Mouse (Mus musculus) adrenal gland, adult (tissue): ENCODE results near the gene Acvr1b.

Source experiments
- DNase-seq, 2 experiments: peaks; one replicate each; pipeline ENCODE4 v3.0.0; 2022 to 2023; ENCODE audit warnings: low spot score in 1 of 2; ENCODE audit not compliant: inconsistent age in 2 of 2

The Acvr1b gene

DNA sequence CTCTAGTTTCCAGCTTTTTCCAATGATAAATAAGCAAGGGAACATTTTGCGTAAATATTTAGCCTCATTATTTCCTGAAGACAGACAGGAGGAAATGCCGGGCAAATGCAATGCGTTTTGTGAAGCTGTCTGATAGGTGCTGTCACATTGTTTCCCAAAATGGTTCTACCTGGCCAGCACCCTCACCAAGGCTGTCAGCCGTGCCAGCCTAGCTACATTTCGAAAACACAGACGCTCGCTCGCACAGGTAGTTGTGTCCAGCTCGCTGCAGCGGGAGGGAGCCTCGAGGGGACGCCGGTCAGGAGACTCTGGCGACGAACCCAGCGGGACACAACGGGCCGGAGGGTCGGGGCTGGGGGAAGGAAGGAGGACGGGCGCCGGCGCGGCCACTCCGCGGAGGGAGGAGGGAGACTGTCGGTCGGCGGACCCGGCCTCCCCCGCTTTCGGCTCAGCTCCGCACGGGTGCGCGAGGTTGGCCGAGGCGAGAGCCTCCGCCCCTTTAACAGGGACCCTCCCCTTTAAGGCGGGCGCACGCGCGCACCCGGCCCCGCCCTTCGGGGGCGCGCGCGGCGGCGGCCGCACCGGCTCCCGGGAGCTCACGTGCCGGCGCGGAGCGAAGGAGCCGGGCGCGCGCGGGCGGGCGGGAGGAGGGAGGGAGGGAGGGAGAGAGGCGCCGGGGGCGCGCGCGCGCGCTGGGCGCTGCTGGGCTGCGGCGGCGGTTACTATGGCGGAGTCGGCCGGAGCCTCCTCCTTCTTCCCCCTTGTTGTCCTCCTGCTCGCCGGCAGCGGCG is at the start of gene Acvr1b:
Acvr1b (plus strand) TSS at position 647 of the 791 bp plus-strand sequence.
- DNase-seq, result peak; percentile 95 to 98

GRCm38 (mm10) chr15:101125561-101125960 is 48.3 kb upstream of the Acvr1b start:
- no peak for DNase-seq

DNA sequence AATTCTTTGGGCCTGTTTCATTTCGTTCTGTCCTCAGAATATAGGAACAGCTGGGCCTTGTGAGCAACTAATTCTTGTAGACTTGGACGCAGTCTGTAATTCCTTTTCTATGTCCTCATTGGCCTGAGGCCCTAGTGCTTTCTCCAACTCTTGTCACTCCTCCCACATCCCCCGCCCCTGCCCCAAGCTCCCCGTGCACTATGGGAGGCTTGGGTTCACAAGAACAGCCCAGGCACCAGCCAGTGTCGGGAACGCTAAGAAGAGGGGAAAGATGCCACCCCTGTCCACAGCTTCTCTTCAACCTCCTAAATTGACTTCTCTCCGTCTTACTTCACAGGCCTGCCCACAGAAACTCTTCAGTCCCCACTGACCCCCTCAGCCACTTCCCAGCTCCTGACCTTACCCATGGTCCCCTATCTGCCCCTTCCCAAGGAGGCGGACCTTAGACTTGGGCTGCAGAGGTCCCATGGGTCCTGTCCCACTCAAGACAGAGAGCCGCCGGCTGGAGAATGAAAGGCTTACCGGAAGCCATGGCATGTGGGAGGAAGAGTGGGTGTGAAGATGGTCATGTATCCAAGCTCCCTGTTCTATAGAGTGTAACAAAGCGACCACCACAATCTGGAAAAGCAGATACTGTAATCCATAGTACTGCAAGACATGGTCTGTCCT is 46.9 kb upstream of the Acvr1b start:
- DNase-seq, result no peak

- DNase-seq, result peak; percentile 45 to 74
Observed at GRCm38 (mm10) chr15:101128181-101129089, 45.4 kb upstream of the Acvr1b start, which contains the start of gene Acvrl1. Acvrl1 (plus strand) TSS chr15:101128522.

GRCm38 (mm10) chr15:101129412-101129811 is 44.5 kb upstream of the Acvr1b start:
- DNase-seq, result no peak

DNA sequence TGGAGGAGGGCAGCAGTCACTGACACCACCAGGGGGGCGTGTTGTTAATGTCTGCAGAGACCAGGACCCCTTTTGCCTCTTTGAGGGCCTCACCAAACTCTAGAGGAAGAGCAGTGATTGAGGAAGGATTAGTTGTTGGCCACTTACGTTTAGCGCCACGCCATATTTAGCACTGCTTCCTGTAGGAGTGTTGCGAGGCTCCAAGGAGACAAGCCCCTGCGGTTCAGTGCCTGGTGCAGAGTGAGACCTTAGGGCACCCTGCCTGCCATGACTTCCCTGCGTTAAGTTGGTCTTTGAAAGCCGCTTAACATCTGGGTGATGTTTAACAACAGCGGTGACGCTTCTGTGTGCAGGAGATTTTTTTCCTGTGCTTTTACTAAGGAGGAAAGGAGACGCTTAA is 42.4 kb upstream of the Acvr1b start:
- no peak for DNase-seq

DNA sequence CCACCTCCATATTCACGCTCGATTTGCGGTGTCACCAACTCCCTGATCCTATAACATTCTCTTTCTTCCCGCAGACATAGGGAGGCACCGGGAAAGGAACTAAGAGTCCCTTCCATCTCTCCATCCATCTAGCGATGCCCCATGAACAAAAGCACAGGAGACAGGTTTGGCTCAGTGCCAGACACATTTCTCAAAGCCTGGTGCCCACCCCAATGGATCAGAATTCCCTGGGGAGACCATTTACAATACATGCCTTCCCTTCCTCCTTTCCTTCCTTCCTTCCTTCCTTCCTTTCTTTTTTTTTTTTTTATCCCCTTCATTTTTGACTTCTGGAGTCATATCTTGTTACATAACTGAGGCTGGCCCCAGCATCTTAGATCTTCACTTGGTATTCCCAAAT is 41.8 kb upstream of the Acvr1b start:
- no peak for DNase-seq

- DNase-seq, result no peak
Observed at GRCm38 (mm10) chr15:101132761-101133160, 41.1 kb upstream of the Acvr1b start.

DNA sequence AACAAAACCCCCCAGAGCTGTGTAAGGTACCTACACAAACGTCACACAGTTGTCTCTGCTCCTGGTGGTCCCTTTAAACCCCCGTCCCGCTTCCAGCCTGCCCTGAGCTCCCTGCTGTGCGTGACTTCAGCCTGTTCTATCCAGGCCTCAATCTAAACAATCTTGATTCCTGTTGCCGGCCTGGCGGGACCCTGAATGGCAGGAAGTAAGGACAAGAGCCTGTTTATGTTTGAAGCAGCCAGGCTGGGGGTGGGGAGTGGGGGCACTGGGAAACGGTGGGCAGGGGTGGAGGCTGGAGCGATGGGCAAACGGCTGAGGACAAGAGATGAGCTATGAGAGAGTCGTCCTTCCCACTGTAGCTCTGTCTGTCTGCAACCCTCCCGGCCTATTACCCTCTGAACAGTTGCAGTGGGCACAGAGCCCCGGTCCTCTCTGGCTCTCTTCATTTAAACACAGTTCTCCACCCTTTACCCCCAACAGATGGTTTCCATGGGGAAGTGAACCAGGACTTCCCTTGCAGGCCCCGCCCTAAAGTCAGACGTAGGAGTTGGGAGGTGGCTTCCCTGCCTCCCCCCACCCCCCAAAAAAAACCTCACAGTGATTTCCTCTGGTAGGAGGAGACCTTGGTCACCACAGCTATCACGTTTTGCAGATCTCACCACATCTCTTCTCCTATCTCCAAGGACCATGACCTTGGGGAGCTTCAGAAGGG is 39.7 kb upstream of the Acvr1b start:
- peak in 1 of 2 experiments; percentile 59 for DNase-seq

- no peak for DNase-seq
Observed at GRCm38 (mm10) chr15:101135405-101135804, 38.5 kb upstream of the Acvr1b start.

- no peak for DNase-seq
Observed at GRCm38 (mm10) chr15:101137455-101137854, 36.4 kb upstream of the Acvr1b start.

- DNase-seq, result no peak
Observed at GRCm38 (mm10) chr15:101138675-101139074, 35.2 kb upstream of the Acvr1b start.

DNA sequence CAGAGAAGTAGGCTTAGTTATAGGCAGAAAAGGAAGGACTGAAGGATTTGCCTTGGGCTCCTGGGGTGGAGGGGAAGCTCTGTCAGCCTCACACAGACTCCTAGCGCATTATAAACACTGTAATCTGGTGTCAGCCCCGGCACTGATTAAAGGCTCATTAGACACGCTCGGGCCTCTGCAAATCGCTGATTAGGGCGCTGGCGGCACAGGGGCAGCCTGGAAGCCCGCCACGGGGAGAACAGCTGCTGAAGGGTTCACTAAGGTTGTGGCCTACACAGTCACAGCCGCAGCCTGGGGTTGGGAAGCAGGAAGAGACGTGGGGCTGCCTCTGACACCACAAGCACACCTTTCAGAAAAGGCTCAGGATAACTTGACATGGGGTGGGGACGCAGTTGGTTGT is 34.0 kb upstream of the Acvr1b start:
- DNase-seq, result no peak

DNA sequence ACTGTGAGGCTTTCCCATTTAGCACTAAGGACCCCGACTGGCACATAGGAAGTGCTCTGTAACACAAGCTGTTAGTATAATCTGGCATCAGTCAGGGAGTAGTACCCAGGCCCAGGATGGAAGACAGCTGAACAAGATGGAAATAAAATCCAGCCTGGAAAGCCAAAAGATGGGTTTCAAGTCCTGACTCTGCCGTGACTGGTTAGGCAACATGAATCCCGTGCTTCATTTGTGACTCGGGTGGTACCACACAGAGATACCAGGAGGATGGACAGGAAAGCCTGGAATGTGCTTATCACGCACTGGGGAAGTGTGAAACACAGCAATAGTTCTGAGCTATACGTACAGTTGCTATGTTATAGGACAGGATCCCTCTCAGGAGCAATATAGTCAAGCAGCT is 33.3 kb upstream of the Acvr1b start:
- no peak for DNase-seq

- peak; percentile 60 to 83 for DNase-seq
Observed at GRCm38 (mm10) chr15:101141061-101141541, 32.8 kb upstream of the Acvr1b start.

- peak in 1 of 2 experiments; percentile 39 for DNase-seq
Observed at GRCm38 (mm10) chr15:101142672-101143071, 31.2 kb upstream of the Acvr1b start.

GRCm38 (mm10) chr15:101143494-101143893 is 30.4 kb upstream of the Acvr1b start:
- DNase-seq, result peak; percentile 65 to 75

DNA sequence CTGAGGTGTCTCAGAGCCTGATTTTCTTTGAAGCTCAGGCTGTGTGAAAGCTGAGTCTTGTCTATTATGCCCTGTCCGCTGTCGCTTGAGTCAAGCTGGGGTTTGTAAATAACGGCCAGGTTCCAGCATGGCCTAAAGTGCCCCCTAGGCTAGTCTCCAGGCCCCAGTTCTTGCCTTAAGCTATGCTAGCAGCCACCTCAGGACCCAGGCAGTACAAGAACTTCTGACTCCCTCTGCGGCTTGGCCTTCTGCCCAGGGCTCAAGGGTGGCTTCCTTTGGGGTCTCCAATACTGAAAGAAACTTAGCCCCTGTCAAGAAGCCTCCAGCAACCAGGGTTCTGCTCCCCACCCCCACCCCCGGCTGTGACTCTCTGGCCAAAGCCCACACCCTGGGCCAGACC is 29.7 kb upstream of the Acvr1b start:
- DNase-seq, result peak in 1 of 2 experiments; percentile 44

- DNase-seq, result peak in 1 of 2 experiments; percentile 62
Observed at GRCm38 (mm10) chr15:101144779-101145178, 29.1 kb upstream of the Acvr1b start.

GRCm38 (mm10) chr15:101145424-101146099 is 28.3 kb upstream of the Acvr1b start:
- DNase-seq, result peak; percentile 96 to 98
